Mouse (Mus musculus): Measurements from ENCODE around the gene Erf.

Erf gene

GRCm38 (mm10) chr7:25205355-25206093, 45.0 kb downstream of the Erf start:
- TF ChIP-seq POU5F1 (IDR thresholded peaks at IDR 0.05; ENCODE audit: borderline replicate concordance, low read length) (no peak), NANOG (IDR thresholded peaks at IDR 0.05; ENCODE audit: borderline replicate concordance, low read length) (no peak), CTCF (conservative IDR thresholded peaks at IDR 0.05; ENCODE audit: low read length) (no peak)
- H3K27me3 ChIP-seq (ENCODE audit: insufficient read depth, low read length), result no peaks in the 10 kb centered on the region
- no peak overlapping the region for H3K4me3 ChIP-seq (replicated peaks; ENCODE audit: low read length)
- H3K4me1 ChIP-seq (replicated peaks; ENCODE audit: low read depth, low read length), result peaks cover 84% of the 10 kb centered on the region
- H3K9me3 ChIP-seq (ENCODE audit: low read length), result no peaks in the 10 kb centered on the region
- peaks cover 90% of the 10 kb centered on the region for H3K36me3 ChIP-seq (ENCODE audit: insufficient read depth, low read length)

GRCm38 (mm10) chr7:25203624-25204023, 46.9 kb downstream of the Erf start:
- Histone ChIP-seq H3K36me3 (ENCODE audit: insufficient read depth, low read length) (peaks cover 71% of the 10 kb centered on the region), H3K27me3 (ENCODE audit: insufficient read depth, low read length) (no peaks in the 10 kb centered on the region), H3K4me1 (replicated peaks; ENCODE audit: low read depth, low read length) (peaks cover 77% of the 10 kb centered on the region), H3K9me3 (ENCODE audit: low read length) (no peaks in the 10 kb centered on the region), H3K4me3 (replicated peaks; ENCODE audit: low read length) (peak overlapping the region; percentile 60)
- TF ChIP-seq CTCF (conservative IDR thresholded peaks at IDR 0.05; ENCODE audit: low read length), result no peak
- TF ChIP-seq NANOG (IDR thresholded peaks at IDR 0.05; ENCODE audit: borderline replicate concordance, low read length), result no peak
- no peak for TF ChIP-seq POU5F1 (IDR thresholded peaks at IDR 0.05; ENCODE audit: borderline replicate concordance, low read length)

GRCm38 (mm10) chr7:25197384-25198018, 53.1 kb downstream of the Erf start:
- no peaks in the 10 kb centered on the region for H3K9me3 ChIP-seq (ENCODE audit: low read length)

GRCm38 (mm10) chr7:25196107-25196506, 54.5 kb downstream of the Erf start:
- Histone ChIP-seq H3K4me3 (replicated peaks; ENCODE audit: low read length) (no peak overlapping the region), H3K36me3 (ENCODE audit: insufficient read depth, low read length) (peaks cover 5% of the 10 kb centered on the region; the same call in 1 of the 2 replicates), H3K4me1 (replicated peaks; ENCODE audit: low read depth, low read length) (peaks cover 53% of the 10 kb centered on the region), H3K27me3 (ENCODE audit: insufficient read depth, low read length) (no peaks in the 10 kb centered on the region), H3K9me3 (ENCODE audit: low read length) (no peaks in the 10 kb centered on the region)
- no peak for TF ChIP-seq POU5F1 (IDR thresholded peaks at IDR 0.05; ENCODE audit: borderline replicate concordance, low read length)
- TF ChIP-seq CTCF (conservative IDR thresholded peaks at IDR 0.05; ENCODE audit: low read length), result no peak
- no peak for TF ChIP-seq NANOG (IDR thresholded peaks at IDR 0.05; ENCODE audit: borderline replicate concordance, low read length)

More at GRCm38 (mm10) chr7:25197384-25198018, 53.1 kb downstream of the Erf start:
- no peak for TF ChIP-seq NANOG (IDR thresholded peaks at IDR 0.05; ENCODE audit: borderline replicate concordance, low read length)
- TF ChIP-seq CTCF (conservative IDR thresholded peaks at IDR 0.05; ENCODE audit: low read length), result no peak
- TF ChIP-seq POU5F1 (IDR thresholded peaks at IDR 0.05; ENCODE audit: borderline replicate concordance, low read length), result no peak
- Histone ChIP-seq H3K4me1 (replicated peaks; ENCODE audit: low read depth, low read length) (peaks cover 48% of the 10 kb centered on the region), H3K27me3 (ENCODE audit: insufficient read depth, low read length) (no peaks in the 10 kb centered on the region), H3K36me3 (ENCODE audit: insufficient read depth, low read length) (peaks cover 14% of the 10 kb centered on the region), H3K4me3 (replicated peaks; ENCODE audit: low read length) (no peak overlapping the region)

GRCm38 (mm10) chr7:25195148-25195547, 55.4 kb downstream of the Erf start:
- TF ChIP-seq NANOG (IDR thresholded peaks at IDR 0.05; ENCODE audit: borderline replicate concordance, low read length) (no peak), POU5F1 (IDR thresholded peaks at IDR 0.05; ENCODE audit: borderline replicate concordance, low read length) (no peak)
- no peak overlapping the region for H3K4me3 ChIP-seq (replicated peaks; ENCODE audit: low read length)
- H3K36me3 ChIP-seq (ENCODE audit: insufficient read depth, low read length), result no peaks in the 10 kb centered on the region
- no peaks in the 10 kb centered on the region for H3K9me3 ChIP-seq (ENCODE audit: low read length)
- peaks cover 53% of the 10 kb centered on the region for H3K4me1 ChIP-seq (replicated peaks; ENCODE audit: low read depth, low read length)
- H3K27me3 ChIP-seq (ENCODE audit: insufficient read depth, low read length), result no peaks in the 10 kb centered on the region

All from E14TG2a.4 (cell line).